Mouse (Mus musculus): ENCODE data around the gene Gm5901. TPM values are rescaled to one million over a fixed set of nuclear protein-coding genes. Genes with fewer than 3 reads are reported as not detected.
A peak's percentile ranks its signal among the peaks of the same experiment; 100 is the strongest.
"Not testable (repeated sequence)": the region's sequence is repeated elsewhere in the genome, so short reads cannot be mapped to it uniquely, and the experiment has no call there.

Gm5901 gene
- polyA plus RNA-seq (2014; fragmentation: Nextera tagmentation; extraction: Ambion mirVana): not detected in 2 replicates

GRCm38 (mm10) chr7:105374866-105375265, at the start of gene Gm5901:
Gene Gm5901 (plus strand): TSS chr7:105375038.
- ATAC-seq (ENCODE audit: insufficient read depth, low FRiP score, low TSS enrichment) (no peak), DNase-seq (ENCODE audit: low spot score) (no peak)
- no peak within 1 kb of the TSS for H3K4me2 ChIP-seq (ENCODE audit: low read depth)
- peaks cover 13% of the 10 kb centered on the region for H3K36me3 ChIP-seq (ENCODE audit: control insufficient read depth, insufficient read depth, low read length)
- no peaks in the 10 kb centered on the region for H3K4me1 ChIP-seq (ENCODE audit: control insufficient read depth, insufficient read depth, low read length)
- no peak within 1 kb of the TSS for H3K27ac ChIP-seq (ENCODE audit: low read depth, low read length)
- no peak within 1 kb of the TSS for H3K4me3 ChIP-seq (ENCODE audit: low read depth, low read length)
- H3K9me3 ChIP-seq (ENCODE audit: control insufficient read depth, low read length): no peaks in the 10 kb centered on the region
- WGBS: 83% methylated on average over 1 of the region's 1 CpGs
- H3K9ac ChIP-seq (ENCODE audit: low read length): no peak within 1 kb of the TSS
- no peaks in the 10 kb centered on the region for H3K27me3 ChIP-seq (ENCODE audit: control insufficient read depth, insufficient read depth, low read length)

GRCm38 (mm10) chr7:105325302-105325701, 49.5 kb upstream of the Gm5901 start:
- no peaks in the 10 kb centered on the region for H3K9me3 ChIP-seq (ENCODE audit: control insufficient read depth, low read length)
- H3K4me1 ChIP-seq (ENCODE audit: control insufficient read depth, insufficient read depth, low read length): no peaks in the 10 kb centered on the region
- no peak overlapping the region for H3K4me2 ChIP-seq (ENCODE audit: low read depth)
- H3K36me3 ChIP-seq (ENCODE audit: control insufficient read depth, insufficient read depth, low read length): no peaks in the 10 kb centered on the region
- H3K4me3 ChIP-seq (ENCODE audit: low read depth, low read length): no peak overlapping the region
- no peak for ATAC-seq (ENCODE audit: insufficient read depth, low FRiP score, low TSS enrichment)
- no peak overlapping the region for H3K9ac ChIP-seq (ENCODE audit: low read length)
- H3K27ac ChIP-seq (ENCODE audit: low read depth, low read length): no peak overlapping the region
- no peak for DNase-seq (ENCODE audit: low spot score)
- no peaks in the 10 kb centered on the region for H3K27me3 ChIP-seq (ENCODE audit: control insufficient read depth, insufficient read depth, low read length)
- WGBS: 79% methylated on average over 2 of the region's 2 CpGs

GRCm38 (mm10) chr7:105334004-105334403, 40.8 kb upstream of the Gm5901 start, which contains the start of gene Olfr690:
Gene Olfr690 (minus strand): TSS chr7:105334104.
- H3K27ac ChIP-seq (ENCODE audit: low read depth, low read length): no peak within 1 kb of the TSS
- H3K4me1 ChIP-seq (ENCODE audit: control insufficient read depth, insufficient read depth, low read length): no peaks in the 10 kb centered on the region
- no peak within 1 kb of the TSS for H3K4me3 ChIP-seq (ENCODE audit: low read depth, low read length)
- H3K9me3 ChIP-seq (ENCODE audit: control insufficient read depth, low read length): no peaks in the 10 kb centered on the region
- no peaks in the 10 kb centered on the region for H3K27me3 ChIP-seq (ENCODE audit: control insufficient read depth, insufficient read depth, low read length)
- no peak for ATAC-seq (ENCODE audit: insufficient read depth, low FRiP score, low TSS enrichment)
- H3K4me2 ChIP-seq (ENCODE audit: low read depth): no peak within 1 kb of the TSS
- H3K9ac ChIP-seq (ENCODE audit: low read length): no peak within 1 kb of the TSS
- H3K36me3 ChIP-seq (ENCODE audit: control insufficient read depth, insufficient read depth, low read length): no peaks in the 10 kb centered on the region
- DNase-seq (ENCODE audit: low spot score): no peak
- 72% methylated on average over 1 of the region's 1 CpGs for WGBS

GRCm38 (mm10) chr7:105342170-105342569, 32.7 kb upstream of the Gm5901 start, which contains the start of gene Olfr691:
Gene Olfr691 (minus strand): TSS chr7:105342270.
- Histone ChIP-seq H3K4me2 (ENCODE audit: low read depth) (no peak within 1 kb of the TSS), H3K4me1 (ENCODE audit: control insufficient read depth, insufficient read depth, low read length) (no peaks in the 10 kb centered on the region), H3K9me3 (ENCODE audit: control insufficient read depth, low read length) (no peaks in the 10 kb centered on the region), H3K27ac (ENCODE audit: low read depth, low read length) (no peak within 1 kb of the TSS), H3K36me3 (ENCODE audit: control insufficient read depth, insufficient read depth, low read length) (no peaks in the 10 kb centered on the region), H3K27me3 (ENCODE audit: control insufficient read depth, insufficient read depth, low read length) (no peaks in the 10 kb centered on the region), H3K9ac (ENCODE audit: low read length) (no peak within 1 kb of the TSS), H3K4me3 (ENCODE audit: low read depth, low read length) (no peak within 1 kb of the TSS)
- ATAC-seq (ENCODE audit: insufficient read depth, low FRiP score, low TSS enrichment) (no peak), DNase-seq (ENCODE audit: low spot score) (no peak)
- 58% methylated on average over 1 of the region's 1 CpGs for WGBS

- Histone ChIP-seq H3K4me3 (ENCODE audit: low read depth, low read length) (no peak overlapping the region), H3K9me3 (ENCODE audit: control insufficient read depth, low read length) (no peaks in the 10 kb centered on the region)
- WGBS: 84% methylated on average over 2 of the region's 2 CpGs
These were observed 32.1 kb upstream of the Gm5901 start for GRCm38 (mm10) chr7:105342752-105343151.

DNA sequence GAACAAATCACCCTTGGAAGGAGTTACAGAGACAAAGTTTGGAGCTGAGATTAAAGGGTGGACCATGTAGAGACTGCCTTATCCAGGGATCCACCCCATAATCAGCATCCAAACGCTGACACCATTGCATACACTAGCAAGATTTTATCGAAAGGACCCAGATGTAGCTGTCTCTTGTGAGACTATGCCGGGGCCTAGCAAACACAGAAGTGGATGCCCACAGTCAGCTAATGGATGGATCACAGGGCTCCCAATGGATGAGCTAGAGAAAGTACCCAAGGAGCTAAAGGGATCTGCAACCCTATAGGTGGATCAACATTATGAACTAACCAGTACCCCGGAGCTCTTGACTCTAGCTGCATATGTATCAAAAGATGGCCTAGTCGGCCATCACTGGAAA, 18.8 kb upstream of the Gm5901 start:
- DNase-seq (ENCODE audit: low spot score); H3K27ac ChIP-seq (ENCODE audit: low read depth, low read length); H3K36me3 ChIP-seq (ENCODE audit: control insufficient read depth, insufficient read depth, low read length); H3K9me3 ChIP-seq (ENCODE audit: control insufficient read depth, low read length); H3K4me3 ChIP-seq (ENCODE audit: low read depth, low read length); H3K9ac ChIP-seq (ENCODE audit: low read length); H3K4me1 ChIP-seq (ENCODE audit: control insufficient read depth, insufficient read depth, low read length); H3K4me2 ChIP-seq (ENCODE audit: low read depth); H3K27me3 ChIP-seq (ENCODE audit: control insufficient read depth, insufficient read depth, low read length): not testable (repeated sequence)
- no CpG with 5 or more reads among the region's 5 CpGs for WGBS
- ATAC-seq (ENCODE audit: insufficient read depth, low FRiP score, low TSS enrichment): peak; percentile 45; the same call in 1 of the 2 replicates

More at GRCm38 (mm10) chr7:105342752-105343151, 32.1 kb upstream of the Gm5901 start:
- H3K9ac ChIP-seq (ENCODE audit: low read length): no peak overlapping the region
- ATAC-seq (ENCODE audit: insufficient read depth, low FRiP score, low TSS enrichment): no peak
- no peaks in the 10 kb centered on the region for H3K4me1 ChIP-seq (ENCODE audit: control insufficient read depth, insufficient read depth, low read length)
- H3K27ac ChIP-seq (ENCODE audit: low read depth, low read length): no peak overlapping the region
- DNase-seq (ENCODE audit: low spot score): no peak
- H3K27me3 ChIP-seq (ENCODE audit: control insufficient read depth, insufficient read depth, low read length): no peaks in the 10 kb centered on the region
- no peak overlapping the region for H3K4me2 ChIP-seq (ENCODE audit: low read depth)
- H3K36me3 ChIP-seq (ENCODE audit: control insufficient read depth, insufficient read depth, low read length): no peaks in the 10 kb centered on the region

DNA sequence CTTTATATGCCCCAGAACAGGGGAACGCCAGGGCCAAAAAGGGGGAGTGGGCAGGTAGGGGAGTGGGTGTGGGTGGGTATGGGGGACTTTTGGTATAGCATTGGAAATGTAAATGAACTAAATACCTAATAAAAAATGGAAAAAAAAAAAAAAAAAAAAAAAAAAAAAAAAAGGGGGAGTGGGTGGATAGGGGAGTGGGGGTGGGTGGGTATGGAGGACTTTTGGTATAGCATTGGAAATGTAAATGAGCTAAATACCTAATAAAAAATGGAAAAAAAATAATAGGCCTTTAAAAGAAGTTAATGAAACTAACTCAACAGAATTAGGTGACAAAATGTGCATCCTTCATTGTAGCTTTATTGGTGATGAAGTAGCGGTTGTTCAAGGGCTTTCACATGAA, 18.4 kb upstream of the Gm5901 start:
- WGBS: 97% methylated on average over 1 of the region's 2 CpGs
- H3K9ac ChIP-seq (ENCODE audit: low read length); DNase-seq (ENCODE audit: low spot score); H3K4me3 ChIP-seq (ENCODE audit: low read depth, low read length); H3K9me3 ChIP-seq (ENCODE audit: control insufficient read depth, low read length); H3K4me1 ChIP-seq (ENCODE audit: control insufficient read depth, insufficient read depth, low read length); H3K27ac ChIP-seq (ENCODE audit: low read depth, low read length); H3K36me3 ChIP-seq (ENCODE audit: control insufficient read depth, insufficient read depth, low read length); H3K4me2 ChIP-seq (ENCODE audit: low read depth); H3K27me3 ChIP-seq (ENCODE audit: control insufficient read depth, insufficient read depth, low read length): not testable (repeated sequence)
- ATAC-seq (ENCODE audit: insufficient read depth, low FRiP score, low TSS enrichment): peak; percentile 95

GRCm38 (mm10) chr7:105361713-105362112, 13.1 kb upstream of the Gm5901 start:
- WGBS: 85% methylated on average over 2 of the region's 2 CpGs
- H3K27ac ChIP-seq (ENCODE audit: low read depth, low read length): no peak overlapping the region
- H3K36me3 ChIP-seq (ENCODE audit: control insufficient read depth, insufficient read depth, low read length): no peaks in the 10 kb centered on the region
- DNase-seq (ENCODE audit: low spot score): no peak
- no peaks in the 10 kb centered on the region for H3K9me3 ChIP-seq (ENCODE audit: control insufficient read depth, low read length)
- H3K9ac ChIP-seq (ENCODE audit: low read length): no peak overlapping the region
- H3K4me2 ChIP-seq (ENCODE audit: low read depth): no peak overlapping the region
- no peaks in the 10 kb centered on the region for H3K4me1 ChIP-seq (ENCODE audit: control insufficient read depth, insufficient read depth, low read length)
- no peaks in the 10 kb centered on the region for H3K27me3 ChIP-seq (ENCODE audit: control insufficient read depth, insufficient read depth, low read length)
- ATAC-seq (ENCODE audit: insufficient read depth, low FRiP score, low TSS enrichment): no peak
- no peak overlapping the region for H3K4me3 ChIP-seq (ENCODE audit: low read depth, low read length)

GRCm38 (mm10) chr7:105367268-105367667, 7.6 kb upstream of the Gm5901 start:
- Histone ChIP-seq H3K27me3 (ENCODE audit: control insufficient read depth, insufficient read depth, low read length) (no peaks in the 10 kb centered on the region), H3K9me3 (ENCODE audit: control insufficient read depth, low read length) (no peaks in the 10 kb centered on the region), H3K4me1 (ENCODE audit: control insufficient read depth, insufficient read depth, low read length) (no peaks in the 10 kb centered on the region), H3K9ac (ENCODE audit: low read length) (no peak overlapping the region), H3K4me2 (ENCODE audit: low read depth) (no peak overlapping the region), H3K27ac (ENCODE audit: low read depth, low read length) (no peak overlapping the region), H3K36me3 (ENCODE audit: control insufficient read depth, insufficient read depth, low read length) (no peaks in the 10 kb centered on the region), H3K4me3 (ENCODE audit: low read depth, low read length) (no peak overlapping the region)
- ATAC-seq (ENCODE audit: insufficient read depth, low FRiP score, low TSS enrichment) (no peak), DNase-seq (ENCODE audit: low spot score) (no peak)
- WGBS: 87% methylated on average over 5 of the region's 5 CpGs
